Mouse (Mus musculus) stomach, embryonic 16.5 days (tissue): ENCODE data around the gene Gldc. TPM values are rescaled to one million over a fixed set of nuclear protein-coding genes. Genes with fewer than 3 reads are reported as not detected.
"Not testable (repeated sequence)": the region's sequence is repeated elsewhere in the genome, so short reads cannot be mapped to it uniquely, and the experiment has no call there.

Experiments
- ATAC-seq: fragments of 200-750 bp; cut with Nextera tagmentation; 2 replicates; pipeline ENCODE4 v1.8.0; 2017; ENCODE audit warnings: moderate number of reproducible peaks, moderate TSS enrichment; ENCODE audit not compliant: insufficient read depth, low FRiP score
- H3K27ac ChIP-seq: fragments of 300-500 bp; sonication (generic); 2 replicates; pipeline ENCODE4 v1.5.1; 2014; ENCODE audit warnings: low read length
- H3K27me3 ChIP-seq: fragments of 300-500 bp; sonication (generic); 2 replicates; pipeline ENCODE4 v1.6.1; 2014; ENCODE audit warnings: low read length, control low read depth, mixed read lengths; ENCODE audit not compliant: control insufficient read depth, insufficient read depth
- H3K36me3 ChIP-seq: fragments of 300-500 bp; sonication (generic); 2 replicates; pipeline ENCODE4 v1.6.1; 2014; ENCODE audit warnings: low read length; ENCODE audit not compliant: control insufficient read depth, insufficient read depth
- H3K4me1 ChIP-seq: fragments of 300-500 bp; sonication (generic); 2 replicates; pipeline ENCODE4 v1.6.1; 2014; ENCODE audit warnings: low read length, control low read depth, mixed read lengths; ENCODE audit not compliant: control insufficient read depth, insufficient read depth
- H3K4me2 ChIP-seq: fragments of 300-500 bp; sonication (generic); 2 replicates; pipeline ENCODE4 v1.6.1; 2014; ENCODE audit warnings: low read depth, low read length, mixed read lengths
- H3K4me3 ChIP-seq: fragments of 300-500 bp; sonication (generic); replicated peaks from 2 replicates; pipeline ENCODE4 v1.5.1; 2014; ENCODE audit warnings: mild to moderate bottlenecking, low read length
- H3K9ac ChIP-seq: fragments of 300-500 bp; sonication (generic); 2 replicates; pipeline ENCODE4 v1.6.1; 2014; ENCODE audit warnings: low read length
- H3K9me3 ChIP-seq: fragments of 300-500 bp; sonication (generic); replicated peaks from 2 replicates; pipeline ENCODE4 v1.6.1; 2016; ENCODE audit warnings: low read length, control low read depth; ENCODE audit not compliant: control insufficient read depth
- WGBS: fragments of 180-500 bp; shearing (Covaris S2); extraction: QIAGEN DNeasy Blood & Tissue Kit; methylation state at CpG from one replicate; pipeline ENCODE4 v1.1.7; 2014; 5-methylcytosine and 5-hydroxymethylcytosine counted together
- polyA plus RNA-seq: library from polyadenylated mRNA; unstranded; fragments of >200 nt; fragmentation: Nextera tagmentation; extraction: Ambion mirVana; gene quantifications from 2 replicates; pipeline ENCODE4 v1.2.1, GENCODE M21; 2015

Gene Gldc
- 5.4 and 7.6 TPM in 2 replicates for polyA plus RNA-seq

- H3K36me3 ChIP-seq, result no peaks in the 10 kb centered on the region
- H3K4me3 ChIP-seq, result peak within 1 kb of the TSS; percentile 57
- H3K4me2 ChIP-seq, result peak within 1 kb of the TSS; percentile 100
- ATAC-seq, result peak; percentile 90; the same call in 1 of the 2 replicates
- H3K4me1 ChIP-seq, result peaks cover 4% of the 10 kb centered on the region; the same call in 1 of the 2 replicates
- under 1% methylated on average over 45 of the region's 53 CpGs for WGBS
- peak within 1 kb of the TSS; percentile 64 for H3K9ac ChIP-seq
- H3K27me3 ChIP-seq, result peaks cover 20% of the 10 kb centered on the region
- no peak within 1 kb of the TSS for H3K27ac ChIP-seq
- no peaks in the 10 kb centered on the region for H3K9me3 ChIP-seq
Measured at GRCm38 (mm10) chr19:30174919-30175571, at the start of gene Gldc. Gene Gldc, minus strand, starts transcription at chr19:30175429.

- H3K4me2 ChIP-seq, H3K36me3 ChIP-seq, H3K9ac ChIP-seq, H3K27ac ChIP-seq, H3K4me3 ChIP-seq, H3K4me1 ChIP-seq, ATAC-seq, H3K9me3 ChIP-seq, H3K27me3 ChIP-seq: not testable (repeated sequence)
- 48% methylated on average over 8 of the region's 8 CpGs for WGBS
Measured at GRCm38 (mm10) chr19:30222593-30222992, 47.4 kb upstream of the Gldc start.

DNA sequence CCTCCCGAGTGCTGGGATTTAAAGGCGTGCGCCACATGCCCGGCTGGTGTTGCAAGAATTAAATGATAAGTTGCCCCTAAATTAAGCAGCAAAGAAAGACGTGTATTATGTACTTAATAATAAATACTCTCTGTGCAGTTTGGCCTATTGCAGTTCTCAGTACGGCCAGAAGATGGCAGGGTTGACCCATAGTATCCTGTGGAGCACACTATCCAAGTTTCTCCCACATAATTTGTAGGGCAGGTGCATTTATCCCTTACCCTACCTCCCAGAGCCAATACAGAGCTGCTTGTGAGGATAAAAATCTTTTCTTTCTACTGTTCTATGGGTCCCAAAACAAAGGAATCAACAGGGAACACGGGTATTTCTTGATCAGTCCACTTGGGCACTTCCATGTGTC lies 42.1 kb upstream of the Gldc start:
- Histone ChIP-seq H3K9me3 (no peaks in the 10 kb centered on the region), H3K4me1 (no peaks in the 10 kb centered on the region), H3K4me2 (no peak overlapping the region), H3K36me3 (no peaks in the 10 kb centered on the region), H3K4me3 (no peak overlapping the region), H3K9ac (no peak overlapping the region), H3K27ac (no peak overlapping the region), H3K27me3 (no peaks in the 10 kb centered on the region; the same call in 1 of the 2 replicates)
- ATAC-seq, result no peak
- WGBS, result 19% methylated on average over 7 of the region's 7 CpGs

GRCm38 (mm10) chr19:30216186-30216585 lies 41.0 kb upstream of the Gldc start:
- Histone ChIP-seq H3K4me3 (no peak overlapping the region), H3K36me3 (no peaks in the 10 kb centered on the region), H3K4me2 (no peak overlapping the region), H3K9ac (no peak overlapping the region), H3K27me3 (no peaks in the 10 kb centered on the region; the same call in 1 of the 2 replicates), H3K4me1 (no peaks in the 10 kb centered on the region), H3K27ac (no peak overlapping the region), H3K9me3 (no peaks in the 10 kb centered on the region)
- ATAC-seq, result no peak
- WGBS, result 69% methylated on average over 4 of the region's 4 CpGs

DNA sequence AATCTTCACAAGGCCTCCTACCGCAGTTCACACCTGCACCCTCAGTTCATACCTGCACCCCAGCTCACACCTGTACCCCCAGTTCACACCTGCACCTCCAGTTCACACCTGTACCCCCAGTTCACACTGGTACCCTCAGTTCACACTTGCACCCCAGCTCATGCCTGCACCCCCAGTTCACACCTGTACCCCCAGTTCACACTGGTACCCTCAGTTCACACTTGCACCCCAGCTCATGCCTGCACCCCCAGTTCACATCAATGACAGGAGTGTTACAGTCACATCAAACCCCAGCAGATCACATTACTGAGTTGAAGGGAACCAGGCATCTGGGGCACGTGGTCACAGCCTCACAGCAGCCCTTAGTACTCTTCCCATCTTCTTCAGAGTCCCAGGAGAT lies 40.5 kb upstream of the Gldc start:
- ATAC-seq, H3K36me3 ChIP-seq, H3K4me3 ChIP-seq, H3K4me2 ChIP-seq, H3K27ac ChIP-seq, H3K4me1 ChIP-seq, H3K27me3 ChIP-seq, H3K9me3 ChIP-seq, H3K9ac ChIP-seq: not testable (repeated sequence)
- 66% methylated on average over 2 of the region's 2 CpGs for WGBS

DNA sequence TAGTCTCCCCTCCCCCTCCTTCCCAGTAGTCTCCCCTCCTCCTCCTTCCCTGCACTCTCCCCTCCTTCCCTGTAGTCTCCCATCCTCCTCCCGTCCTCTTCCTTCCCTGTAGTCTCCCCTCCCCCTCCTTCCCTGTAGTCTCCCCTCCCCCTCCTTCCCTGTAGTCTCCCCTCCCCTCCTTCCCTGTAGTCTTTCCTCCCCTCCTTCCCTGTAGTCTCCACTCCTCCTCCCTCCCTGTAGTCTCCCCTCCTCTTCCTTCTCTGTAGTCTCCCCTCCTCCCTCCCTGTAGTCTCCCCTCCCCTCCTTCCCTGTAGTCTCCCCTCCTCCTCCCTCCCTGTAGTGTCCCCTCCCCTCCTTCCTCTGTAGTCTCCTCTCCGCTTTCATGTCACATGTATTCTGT lies 38.8 kb upstream of the Gldc start:
- H3K4me3 ChIP-seq, result no peak overlapping the region
- no peak overlapping the region for H3K9ac ChIP-seq
- H3K9me3 ChIP-seq, result no peaks in the 10 kb centered on the region
- no peaks in the 10 kb centered on the region; the same call in 1 of the 2 replicates for H3K27me3 ChIP-seq
- no peak overlapping the region for H3K27ac ChIP-seq
- H3K4me1 ChIP-seq, result no peaks in the 10 kb centered on the region
- 32% methylated on average over 2 of the region's 2 CpGs for WGBS
- no peak overlapping the region for H3K4me2 ChIP-seq
- H3K36me3 ChIP-seq, result no peaks in the 10 kb centered on the region
- no peak for ATAC-seq

- 83% methylated on average over 8 of the region's 8 CpGs for WGBS
- ATAC-seq, H3K9ac ChIP-seq: not testable (repeated sequence)
Measured at GRCm38 (mm10) chr19:30209006-30209405, 33.8 kb upstream of the Gldc start.

GRCm38 (mm10) chr19:30206981-30207380 lies 31.8 kb upstream of the Gldc start:
- Histone ChIP-seq H3K27me3 (no peaks in the 10 kb centered on the region), H3K4me2 (no peak overlapping the region), H3K9ac (no peak overlapping the region), H3K27ac (no peak overlapping the region), H3K4me1 (no peaks in the 10 kb centered on the region), H3K36me3 (no peaks in the 10 kb centered on the region), H3K9me3 (no peaks in the 10 kb centered on the region), H3K4me3 (no peak overlapping the region)
- WGBS, result 51% methylated on average over 1 of the region's 1 CpGs
- ATAC-seq, result 0 out of 2 replicates have a peak, but pooled peaks have one; percentile 25

More at GRCm38 (mm10) chr19:30209006-30209405, 33.8 kb upstream of the Gldc start:
- H3K9me3 ChIP-seq, H3K36me3 ChIP-seq, H3K4me3 ChIP-seq, H3K27ac ChIP-seq, H3K27me3 ChIP-seq, H3K4me1 ChIP-seq, H3K4me2 ChIP-seq: not testable (repeated sequence)

- Histone ChIP-seq H3K9ac (no peak overlapping the region), H3K36me3 (no peaks in the 10 kb centered on the region), H3K4me2 (no peak overlapping the region), H3K27ac (no peak overlapping the region), H3K4me1 (no peaks in the 10 kb centered on the region), H3K4me3 (no peak overlapping the region), H3K27me3 (no peaks in the 10 kb centered on the region), H3K9me3 (no peaks in the 10 kb centered on the region)
- WGBS, result 81% methylated on average over 4 of the region's 4 CpGs
- ATAC-seq, result no peak
Measured at GRCm38 (mm10) chr19:30205874-30206273, 30.6 kb upstream of the Gldc start.
